Mouse (Mus musculus) regulatory T cell (primary cell): Measurements from ENCODE around the gene C1qbp.

ENCODE experiments used
- in situ Hi-C: fragments of 300-600 bp; cut with MboI, MseI; formaldehyde crosslinking; loops from one replicate; pipeline ENCODE4 v1.15.1; 2025; ENCODE audit warnings: high pct_unique_total_duplicates

C1qbp gene

GRCm38 (mm10) chr11:70977293-70977692 is 5.5 kb downstream of the C1qbp start:
- in situ Hi-C loops: no loop called here

GRCm38 (mm10) chr11:70975193-70975592 is 7.6 kb downstream of the C1qbp start:
- in situ Hi-C loops: no loop called here

GRCm38 (mm10) chr11:70973947-70974346 is 8.9 kb downstream of the C1qbp start:
- in situ Hi-C loops: no loop called here

GRCm38 (mm10) chr11:70972586-70972985 is 10.2 kb downstream of the C1qbp start:
- in situ Hi-C loops: no loop called here

GRCm38 (mm10) chr11:70970560-70971540 is 12.0 kb downstream of the C1qbp start:
- in situ Hi-C loops: no loop called here

- in situ Hi-C loops: no loop called here
These were observed 12.8 kb downstream of the C1qbp start, which contains the start of the genes Nup88 and Rpain for GRCm38 (mm10) chr11:70969821-70970559. Gene Nup88 (minus strand): TSS chr11:70969973. Gene Rpain (plus strand): TSS chr11:70970213.

- in situ Hi-C loops: no loop called here
These were observed 13.5 kb downstream of the C1qbp start for GRCm38 (mm10) chr11:70969271-70969794.

- in situ Hi-C loops: no loop called here
These were observed 18.5 kb downstream of the C1qbp start for GRCm38 (mm10) chr11:70964222-70964907.

- in situ Hi-C loops: no loop called here
These were observed 21.9 kb downstream of the C1qbp start for GRCm38 (mm10) chr11:70960786-70961554.

- in situ Hi-C loops: no loop called here
These were observed 28.1 kb downstream of the C1qbp start for GRCm38 (mm10) chr11:70954711-70955110.

- in situ Hi-C loops: no loop called here
These were observed 37.6 kb downstream of the C1qbp start for GRCm38 (mm10) chr11:70944935-70945817.

GRCm38 (mm10) chr11:70943651-70944050 is 39.2 kb downstream of the C1qbp start:
- in situ Hi-C loops: no loop called here

- in situ Hi-C loops: no loop called here
These were observed 40.2 kb downstream of the C1qbp start for GRCm38 (mm10) chr11:70942596-70942995.

- in situ Hi-C loops: no loop called here
These were observed 47.5 kb downstream of the C1qbp start for GRCm38 (mm10) chr11:70935316-70935715.

- in situ Hi-C loops: no loop called here
These were observed 51.4 kb downstream of the C1qbp start for GRCm38 (mm10) chr11:70931461-70931860.
